Mouse (Mus musculus) hindbrain, embryonic 10.5 days (tissue): ENCODE measurements around the gene Foxp1. TPM values are rescaled to one million over a fixed set of nuclear protein-coding genes. Genes with fewer than 3 reads are reported as not detected.

Source experiments
- DNase-seq: peaks from one replicate; pipeline ENCODE4 v3.0.0-alpha.2; 2017; ENCODE audit warnings: low spot score
- H3K27ac ChIP-seq: fragments of 300-500 bp; sonication (generic); 2 replicates; pipeline ENCODE4 v1.5.1; 2016; ENCODE audit warnings: mild to moderate bottlenecking, moderate library complexity
- H3K27me3 ChIP-seq: fragments of 300-500 bp; sonication (generic); 2 replicates; pipeline ENCODE4 v1.6.1; 2016; ENCODE audit warnings: mild to moderate bottlenecking; ENCODE audit not compliant: poor library complexity, insufficient read depth, severe bottlenecking
- H3K36me3 ChIP-seq: fragments of 300-500 bp; sonication (generic); 2 replicates; pipeline ENCODE4 v1.6.1; 2016; ENCODE audit warnings: mild to moderate bottlenecking, moderate library complexity
- H3K4me1 ChIP-seq: fragments of 300-500 bp; sonication (generic); replicated peaks from 2 replicates; pipeline ENCODE4 v1.6.1; 2016; ENCODE audit warnings: mild to moderate bottlenecking
- H3K4me3 ChIP-seq: fragments of 300-500 bp; sonication (generic); 2 replicates; pipeline ENCODE4 v1.5.1; 2016; ENCODE audit warnings: mild to moderate bottlenecking, moderate library complexity
- H3K9me3 ChIP-seq: fragments of 300-500 bp; sonication (generic); 2 replicates; pipeline ENCODE4 v1.6.1; 2016; ENCODE audit warnings: mild to moderate bottlenecking, moderate library complexity
- WGBS: fragments of 180-500 bp; shearing (Covaris S2); methylation state at CpG from one replicate; pipeline ENCODE4 v1.1.7; 2016; 5-methylcytosine and 5-hydroxymethylcytosine counted together
- polyA plus RNA-seq: library from polyadenylated mRNA; unstranded; fragments of >200 nt; fragmentation: Nextera tagmentation; extraction: Ambion mirVana; gene quantifications from 2 replicates; pipeline ENCODE4 v1.2.1, GENCODE M21; 2016

Gene Foxp1
- polyA plus RNA-seq, 1 experiment from 2014 or later: 64.3 TPM

DNA sequence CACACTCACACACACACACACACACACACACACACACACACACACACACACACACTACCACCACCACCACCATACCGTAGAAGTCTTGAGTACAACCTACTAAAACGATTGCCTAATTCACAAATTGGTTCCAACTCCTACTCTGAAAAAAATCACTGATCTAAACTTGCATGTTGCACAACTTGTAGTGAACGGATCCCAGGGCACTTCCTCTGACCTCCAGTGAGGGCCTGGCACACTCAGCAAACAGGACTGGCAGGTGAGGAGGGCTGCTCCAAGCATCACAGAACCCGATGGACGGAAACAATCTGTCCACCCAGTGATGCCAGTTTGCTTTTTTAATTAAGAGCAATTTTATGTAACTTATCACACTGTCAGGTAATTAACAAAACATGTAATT, 269.7 kb downstream of the Foxp1 start:
- Histone ChIP-seq H3K27me3 (no peaks in the 10 kb centered on the region), H3K9me3 (no peaks in the 10 kb centered on the region), H3K27ac (no peak overlapping the region), H3K36me3 (no peaks in the 10 kb centered on the region), H3K4me1 (no peaks in the 10 kb centered on the region), H3K4me3 (no peak overlapping the region)
- WGBS: 85% methylated on average over 5 of the region's 5 CpGs
- no peak for DNase-seq

DNA sequence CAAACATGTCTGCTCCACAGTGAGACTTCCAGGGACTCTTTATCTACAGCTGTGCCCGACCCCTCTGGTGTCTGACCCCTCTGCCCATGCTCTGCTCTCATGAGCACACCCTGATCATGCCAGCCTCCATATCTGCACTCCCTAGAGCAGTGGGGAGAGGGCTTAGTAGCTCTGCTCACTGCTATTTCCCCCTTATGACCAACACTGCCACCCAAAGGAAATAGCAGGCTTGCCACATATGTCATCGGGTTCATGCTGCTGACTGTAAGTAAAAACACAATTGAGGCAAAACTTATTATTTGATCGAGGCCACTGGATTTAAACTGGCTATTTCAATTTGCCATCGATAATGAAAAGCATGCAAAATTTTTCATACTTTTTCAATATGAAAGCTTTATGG, 270.6 kb downstream of the Foxp1 start:
- no peaks in the 10 kb centered on the region for H3K27me3 ChIP-seq
- no peaks in the 10 kb centered on the region for H3K36me3 ChIP-seq
- H3K4me1 ChIP-seq: no peaks in the 10 kb centered on the region
- no peak for DNase-seq
- H3K27ac ChIP-seq: no peak overlapping the region
- H3K4me3 ChIP-seq: no peak overlapping the region
- H3K9me3 ChIP-seq: no peaks in the 10 kb centered on the region
- 84% methylated on average over 4 of the region's 4 CpGs for WGBS

DNA sequence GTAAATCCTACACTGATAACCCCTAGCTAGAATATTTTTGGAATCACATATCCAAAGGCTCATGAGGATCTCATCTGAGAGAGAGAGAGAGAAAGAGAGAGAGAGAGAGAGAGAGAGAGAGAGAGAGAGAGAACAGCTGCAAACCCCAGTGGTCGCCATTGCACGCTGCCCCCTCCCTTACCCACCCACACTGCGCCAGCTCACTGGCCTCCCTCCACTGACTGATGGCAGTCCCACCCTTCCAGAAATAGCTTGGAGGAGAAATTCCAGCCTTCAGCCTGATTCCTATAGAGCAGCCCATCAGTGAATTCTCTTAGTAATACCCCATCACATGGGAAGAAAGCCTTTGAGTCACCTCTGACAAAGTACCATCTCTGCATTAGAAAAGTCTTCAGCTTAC, 271.3 kb downstream of the Foxp1 start:
- Histone ChIP-seq H3K4me1 (no peaks in the 10 kb centered on the region), H3K27me3 (no peaks in the 10 kb centered on the region), H3K27ac (no peak overlapping the region), H3K36me3 (no peaks in the 10 kb centered on the region), H3K9me3 (no peaks in the 10 kb centered on the region), H3K4me3 (no peak overlapping the region)
- WGBS: 87% methylated on average over 3 of the region's 3 CpGs
- no peak for DNase-seq

DNA sequence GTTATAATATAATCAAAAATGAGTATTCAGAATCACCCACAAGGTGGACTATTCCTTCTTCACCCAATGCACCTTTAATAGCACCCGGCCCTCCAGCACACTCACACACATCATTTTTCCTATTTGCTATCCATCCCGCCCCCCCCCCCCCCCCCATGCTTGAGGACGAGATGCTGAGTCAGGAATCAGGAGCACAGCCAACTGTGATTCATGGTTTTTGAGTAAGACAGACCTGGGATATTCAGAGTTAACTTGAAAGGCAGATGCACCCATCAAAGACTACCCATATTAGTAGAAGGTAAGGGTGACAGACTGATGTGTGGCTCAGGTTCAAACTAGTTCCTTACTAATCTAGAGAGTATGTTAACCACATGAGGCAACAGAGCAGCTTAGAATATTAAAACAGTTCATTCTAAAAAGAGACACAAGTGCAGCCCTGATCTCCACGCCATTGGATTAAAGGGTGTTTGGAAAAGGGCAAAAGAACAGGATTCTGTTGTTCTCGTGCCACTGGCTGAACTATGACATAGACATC, 273.0 kb downstream of the Foxp1 start:
- 87% methylated on average over 5 of the region's 5 CpGs for WGBS
- no peak overlapping the region for H3K27ac ChIP-seq
- DNase-seq: no peak

DNA sequence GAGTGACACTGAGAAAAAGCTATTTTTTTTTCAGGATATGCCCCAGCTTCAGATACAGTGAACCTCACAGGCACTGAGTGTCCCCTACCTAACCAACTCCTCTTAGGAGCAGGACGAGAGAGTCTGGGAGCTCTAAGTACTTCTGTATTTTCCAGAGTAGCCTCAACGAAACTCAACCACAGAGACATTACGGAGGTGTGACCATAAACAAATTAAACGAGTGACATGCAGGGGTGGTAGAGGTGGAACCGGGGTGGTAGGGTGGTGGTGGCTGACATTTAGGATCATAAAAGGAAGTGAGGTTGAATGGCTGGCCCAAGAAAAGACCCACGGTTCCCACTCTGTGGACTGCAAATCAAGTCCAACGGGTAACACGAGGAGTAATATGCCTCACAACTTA, 274.1 kb downstream of the Foxp1 start:
- no peaks in the 10 kb centered on the region for H3K9me3 ChIP-seq
- 92% methylated on average over 8 of the region's 8 CpGs for WGBS
- H3K27me3 ChIP-seq: no peaks in the 10 kb centered on the region

More for the DNA sequence above, 273.0 kb downstream of the Foxp1 start:
- no peaks in the 10 kb centered on the region for H3K9me3 ChIP-seq
- H3K4me1 ChIP-seq: no peaks in the 10 kb centered on the region
- H3K4me3 ChIP-seq: no peak overlapping the region
- no peaks in the 10 kb centered on the region for H3K27me3 ChIP-seq
- H3K36me3 ChIP-seq: no peaks in the 10 kb centered on the region

DNA sequence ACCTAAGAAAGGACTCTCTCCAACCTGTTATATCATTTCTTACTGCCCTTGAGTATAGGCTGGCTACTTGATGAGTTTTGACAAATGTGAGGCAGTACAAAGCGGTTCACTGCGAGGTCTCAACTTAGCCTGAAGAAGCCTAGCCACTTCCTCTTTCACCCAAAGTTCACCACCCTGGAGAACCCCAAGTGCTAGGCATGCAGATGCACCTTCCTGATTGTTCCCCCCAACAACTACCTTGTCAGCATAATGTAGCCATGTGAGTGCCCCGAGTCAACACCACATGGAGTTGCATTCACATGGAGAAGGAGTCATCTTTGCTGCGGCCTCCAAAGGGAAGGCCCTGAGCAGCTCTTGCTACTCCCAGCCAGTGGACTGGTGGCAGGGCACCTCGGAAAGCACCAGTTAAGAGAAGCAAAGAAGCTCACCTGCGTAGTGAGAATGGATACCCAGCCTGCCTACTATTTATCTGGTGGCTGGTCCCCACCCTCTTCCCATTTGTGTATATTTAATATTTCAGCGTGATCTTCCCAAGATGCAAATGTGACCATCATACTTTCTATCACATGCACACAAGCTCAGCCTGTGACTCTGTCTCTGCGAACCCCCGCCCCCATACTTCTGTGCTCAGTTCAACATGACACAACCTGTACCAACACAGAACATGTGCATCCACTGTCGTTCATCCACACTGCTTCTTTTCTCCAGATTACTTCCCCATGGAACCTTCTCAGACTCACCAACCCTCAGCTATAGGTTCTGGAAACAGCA, 280.7 kb downstream of the Foxp1 start:
- Histone ChIP-seq H3K27ac (no peak overlapping the region), H3K36me3 (no peaks in the 10 kb centered on the region), H3K9me3 (no peaks in the 10 kb centered on the region), H3K4me1 (no peaks in the 10 kb centered on the region; the same call in 1 of the 2 replicates), H3K4me3 (no peak overlapping the region), H3K27me3 (no peaks in the 10 kb centered on the region)
- DNase-seq: no peak
- 92% methylated on average over 10 of the region's 10 CpGs for WGBS

More for the DNA sequence above, 274.1 kb downstream of the Foxp1 start:
- Histone ChIP-seq H3K4me1 (no peaks in the 10 kb centered on the region), H3K4me3 (no peak overlapping the region), H3K27ac (no peak overlapping the region), H3K36me3 (no peaks in the 10 kb centered on the region)
- DNase-seq: no peak

DNA sequence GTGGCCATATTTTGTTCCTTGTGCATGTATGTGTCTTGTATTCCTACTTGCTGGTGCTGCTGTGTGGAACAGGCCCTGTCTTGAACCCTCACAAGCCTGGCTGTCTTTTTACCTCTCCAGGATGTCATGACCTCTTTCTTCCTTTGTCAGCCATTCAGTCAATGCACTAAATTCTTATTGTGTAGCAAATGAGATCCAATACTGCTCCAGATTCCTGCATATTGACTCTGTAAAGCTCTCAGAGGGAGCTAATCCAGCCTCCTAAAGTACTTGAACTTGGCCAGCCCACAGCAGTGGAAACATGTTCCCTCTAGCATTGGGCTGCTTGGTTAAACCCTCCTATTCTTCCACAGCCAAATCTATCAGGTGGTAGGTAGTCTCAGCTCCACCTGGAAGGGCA, 281.8 kb downstream of the Foxp1 start:
- DNase-seq: no peak
- H3K9me3 ChIP-seq: no peaks in the 10 kb centered on the region
- peaks cover 3% of the 10 kb centered on the region; the same call in 1 of the 2 replicates for H3K4me1 ChIP-seq
- no peak overlapping the region for H3K27ac ChIP-seq
- H3K4me3 ChIP-seq: no peak overlapping the region
- H3K27me3 ChIP-seq: no peaks in the 10 kb centered on the region
- H3K36me3 ChIP-seq: no peaks in the 10 kb centered on the region

DNA sequence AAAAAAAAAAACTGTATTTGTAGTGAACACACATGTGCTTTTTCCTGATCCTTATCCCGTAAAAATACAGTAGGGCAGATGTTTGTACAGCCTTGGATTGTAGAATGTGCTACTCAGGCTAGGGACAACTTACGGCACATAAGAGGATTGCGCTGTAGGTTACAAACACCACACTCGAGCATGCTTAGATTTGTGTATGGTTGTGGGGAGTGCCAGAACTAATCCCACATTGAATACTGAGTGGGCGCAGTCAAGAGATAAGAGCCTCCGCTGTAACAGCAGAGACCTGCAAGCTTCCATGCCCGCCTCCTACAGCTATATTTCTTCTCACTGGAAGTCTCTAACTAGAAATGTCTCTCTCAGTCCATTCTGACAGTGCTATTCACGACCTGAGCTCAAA, 286.9 kb downstream of the Foxp1 start:
- Histone ChIP-seq H3K4me3 (no peak overlapping the region), H3K36me3 (no peaks in the 10 kb centered on the region), H3K9me3 (no peaks in the 10 kb centered on the region), H3K27ac (no peak overlapping the region), H3K27me3 (no peaks in the 10 kb centered on the region), H3K4me1 (0 out of 2 replicates have a peak, but pooled peaks cover 3% of the 10 kb centered on the region)
- no peak for DNase-seq
- WGBS: 88% methylated on average over 8 of the region's 8 CpGs

DNA sequence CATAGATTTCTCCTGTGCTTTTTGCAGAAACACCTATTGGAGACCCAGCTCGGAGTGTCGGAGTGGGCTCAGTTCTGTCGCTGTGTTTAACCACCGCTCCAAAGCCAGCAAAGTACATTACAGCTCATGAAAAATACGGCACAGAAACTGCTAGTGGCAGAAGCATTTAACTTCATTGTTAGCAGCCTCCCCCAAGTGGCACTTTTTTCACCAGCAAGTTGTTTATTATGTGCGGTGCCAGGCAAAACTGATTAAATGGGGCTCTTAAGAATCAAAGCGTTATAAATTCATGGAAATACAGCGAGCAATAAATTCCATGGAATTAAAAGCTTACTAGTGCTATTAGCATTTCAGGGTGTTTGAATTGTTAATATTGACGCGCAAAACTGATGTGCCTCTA, 289.1 kb downstream of the Foxp1 start:
- Histone ChIP-seq H3K27ac (no peak overlapping the region), H3K4me1 (0 out of 2 replicates have a peak, but pooled peaks cover 3% of the 10 kb centered on the region), H3K36me3 (no peaks in the 10 kb centered on the region), H3K27me3 (no peaks in the 10 kb centered on the region), H3K9me3 (no peaks in the 10 kb centered on the region), H3K4me3 (no peak overlapping the region)
- DNase-seq: no peak
- WGBS: 92% methylated on average over 10 of the region's 10 CpGs

DNA sequence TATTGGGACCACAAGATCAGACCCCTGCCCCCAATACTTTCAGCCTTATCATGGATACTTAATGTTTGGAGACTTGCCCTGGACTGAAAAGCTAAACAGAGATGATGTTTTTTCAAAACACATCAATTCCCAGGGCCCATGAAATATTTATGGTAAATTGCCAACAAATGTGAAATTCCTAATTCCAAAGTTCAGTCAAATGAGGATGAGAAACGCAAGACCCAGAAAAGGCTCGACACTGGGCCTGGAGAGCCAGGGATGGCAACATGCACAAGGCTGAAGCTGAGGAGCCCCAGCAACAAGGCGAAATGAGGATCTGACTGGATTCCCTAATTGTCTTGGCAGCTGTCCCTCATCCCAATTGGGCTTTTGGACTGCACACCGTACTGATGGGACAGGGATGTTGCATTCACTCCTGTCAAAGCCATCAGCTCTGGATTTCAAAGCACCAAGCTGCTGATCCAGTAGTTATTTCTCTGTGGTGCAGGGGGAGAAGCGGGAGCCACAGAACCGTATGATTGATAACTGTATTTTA, 294.1 kb downstream of the Foxp1 start:
- Histone ChIP-seq H3K27ac (no peak overlapping the region), H3K4me3 (no peak overlapping the region), H3K9me3 (no peaks in the 10 kb centered on the region), H3K4me1 (0 out of 2 replicates have a peak, but pooled peaks cover 3% of the 10 kb centered on the region), H3K36me3 (no peaks in the 10 kb centered on the region), H3K27me3 (no peaks in the 10 kb centered on the region)
- no peak for DNase-seq
- 92% methylated on average over 6 of the region's 6 CpGs for WGBS

DNA sequence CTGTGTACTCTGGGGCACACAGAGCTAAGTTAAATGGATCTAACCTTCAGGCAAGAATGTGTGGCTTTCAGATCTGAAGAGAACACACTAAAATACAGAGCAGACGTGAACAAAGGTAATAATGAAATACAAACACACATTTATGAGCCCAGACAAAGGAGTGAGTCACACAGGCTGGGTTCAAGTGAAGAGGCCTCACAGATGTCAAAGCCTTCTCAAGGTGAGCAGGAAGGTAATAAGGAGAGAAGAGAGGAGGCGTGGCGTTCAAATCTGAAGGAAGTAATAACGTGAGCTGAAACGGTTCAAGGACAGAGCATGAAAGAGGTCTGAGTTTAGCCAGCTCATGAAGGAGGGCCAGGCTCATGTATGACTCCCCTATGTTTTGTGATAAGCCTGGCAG, 301.4 kb downstream of the Foxp1 start:
- Histone ChIP-seq H3K27me3 (no peaks in the 10 kb centered on the region), H3K4me3 (no peak overlapping the region), H3K4me1 (peaks cover 16% of the 10 kb centered on the region), H3K27ac (no peak overlapping the region), H3K9me3 (no peaks in the 10 kb centered on the region), H3K36me3 (no peaks in the 10 kb centered on the region)
- DNase-seq: no peak
- 95% methylated on average over 5 of the region's 5 CpGs for WGBS

DNA sequence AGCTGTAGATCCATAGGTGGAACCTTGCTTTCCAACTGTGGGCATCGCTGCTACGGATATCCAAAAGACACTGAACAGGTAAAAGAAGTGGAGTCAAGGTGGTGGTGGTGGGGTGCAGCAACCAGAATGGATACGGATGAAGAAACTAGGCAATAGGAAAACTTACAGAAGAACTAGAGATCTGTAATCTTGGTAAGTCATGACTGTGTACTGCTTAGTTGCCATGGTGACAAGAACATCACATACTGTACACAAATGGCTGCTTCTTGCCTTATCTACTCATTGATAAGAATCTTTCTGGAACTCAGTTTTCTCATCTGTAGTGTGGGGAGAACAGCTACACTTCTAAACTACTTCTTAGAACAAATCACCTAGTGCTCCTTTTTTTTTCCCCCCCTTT, 302.0 kb downstream of the Foxp1 start:
- no peak for DNase-seq
- H3K27me3 ChIP-seq: no peaks in the 10 kb centered on the region
- WGBS: 97% methylated on average over 3 of the region's 3 CpGs
- peaks cover 16% of the 10 kb centered on the region for H3K4me1 ChIP-seq
- H3K27ac ChIP-seq: no peak overlapping the region
- no peaks in the 10 kb centered on the region for H3K36me3 ChIP-seq
- H3K9me3 ChIP-seq: no peaks in the 10 kb centered on the region
- no peak overlapping the region for H3K4me3 ChIP-seq

DNA sequence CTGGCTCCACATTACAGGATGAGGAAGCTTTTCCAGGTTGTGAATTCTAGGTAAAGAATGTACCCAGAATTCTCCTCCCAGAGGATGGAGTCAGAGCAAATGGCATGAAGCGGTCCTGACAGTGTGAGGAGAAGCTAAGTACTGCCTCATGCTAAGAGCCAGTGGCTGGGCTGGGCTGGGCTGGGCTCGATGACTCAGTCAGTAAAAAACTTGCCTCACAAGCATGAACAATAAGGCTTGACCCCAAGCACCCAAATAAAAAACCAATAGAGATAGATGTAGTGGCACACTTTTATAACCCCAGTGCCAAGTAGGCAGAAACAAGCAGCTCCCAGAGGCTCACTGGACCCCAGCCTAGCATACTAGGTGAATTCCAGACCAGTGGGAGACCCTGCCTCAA, 304.7 kb downstream of the Foxp1 start:
- Histone ChIP-seq H3K4me1 (peaks cover 13% of the 10 kb centered on the region), H3K9me3 (no peaks in the 10 kb centered on the region)

More for the DNA sequence above, 304.7 kb downstream of the Foxp1 start:
- no peaks in the 10 kb centered on the region for H3K27me3 ChIP-seq
- DNase-seq: no peak
- H3K4me3 ChIP-seq: no peak overlapping the region
- 80% methylated on average over 2 of the region's 2 CpGs for WGBS
- no peak overlapping the region for H3K27ac ChIP-seq
- H3K36me3 ChIP-seq: no peaks in the 10 kb centered on the region
